Mouse (Mus musculus): ENCODE measurements around the gene Apoa1. TPM values are rescaled to one million over a fixed set of nuclear protein-coding genes. Genes with fewer than 3 reads are reported as not detected.

Gene Apoa1
- polyA plus RNA-seq, 1 experiment: not detected

- TF ChIP-seq POLR2A (IDR thresholded peaks at IDR 0.05; ENCODE audit: insufficient read depth, low read depth, low read length): no peak
- no peak for TF ChIP-seq CTCF (IDR thresholded peaks at IDR 0.05; ENCODE audit: insufficient read depth, low read depth, low read length)
- H3K27ac ChIP-seq (ENCODE audit: insufficient read depth, low read depth, low read length): no peak overlapping the region
- no peak overlapping the region for H3K4me3 ChIP-seq (ENCODE audit: insufficient read depth, low read depth, low read length)
- 92% methylated on average over 6 of the region's 6 CpGs for WGBS
- H3K4me1 ChIP-seq (ENCODE audit: control insufficient read depth, insufficient read depth, low read length): peaks cover 9% of the 10 kb centered on the region; the same call in 1 of the 2 replicates
Observed at GRCm38 (mm10) chr9:46207501-46207869, 20.9 kb upstream of the Apoa1 start.

- TF ChIP-seq POLR2A (IDR thresholded peaks at IDR 0.05; ENCODE audit: insufficient read depth, low read depth, low read length) (no peak), CTCF (IDR thresholded peaks at IDR 0.05; ENCODE audit: insufficient read depth, low read depth, low read length) (no peak)
- H3K4me3 ChIP-seq (ENCODE audit: insufficient read depth, low read depth, low read length): no peak overlapping the region
- no peak overlapping the region for H3K27ac ChIP-seq (ENCODE audit: insufficient read depth, low read depth, low read length)
- 81% methylated on average over 13 of the region's 13 CpGs for WGBS
- H3K4me1 ChIP-seq (ENCODE audit: control insufficient read depth, insufficient read depth, low read length): peaks cover 11% of the 10 kb centered on the region; the same call in 1 of the 2 replicates
Observed at GRCm38 (mm10) chr9:46208401-46208974, 19.9 kb upstream of the Apoa1 start.

DNA sequence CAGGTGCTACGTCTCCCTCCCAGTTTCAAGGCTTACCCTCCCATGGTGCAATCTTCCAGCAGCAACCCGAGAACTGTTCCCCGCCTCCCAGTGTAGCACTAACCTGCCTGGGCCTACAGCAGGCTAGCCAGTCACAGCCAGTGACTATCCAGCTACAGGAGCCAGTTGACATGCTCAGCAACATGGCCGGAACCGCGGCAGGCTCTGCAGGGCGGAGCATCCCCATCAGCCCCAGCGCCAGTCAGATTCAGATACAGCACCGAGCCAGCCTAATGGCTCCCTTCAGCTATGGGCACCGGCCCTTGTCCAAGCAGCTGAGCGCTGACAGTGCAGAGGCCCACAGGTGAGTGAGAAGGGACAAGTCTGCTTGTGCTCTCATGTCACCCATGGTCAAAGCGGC, 17.9 kb upstream of the Apoa1 start:
- H3K4me3 ChIP-seq (ENCODE audit: insufficient read depth, low read depth, low read length): no peak overlapping the region
- 91% methylated on average over 12 of the region's 12 CpGs for WGBS
- peaks cover 20% of the 10 kb centered on the region; the same call in 1 of the 2 replicates for H3K4me1 ChIP-seq (ENCODE audit: control insufficient read depth, insufficient read depth, low read length)
- TF ChIP-seq CTCF (IDR thresholded peaks at IDR 0.05; ENCODE audit: insufficient read depth, low read depth, low read length): no peak
- TF ChIP-seq POLR2A (IDR thresholded peaks at IDR 0.05; ENCODE audit: insufficient read depth, low read depth, low read length): no peak
- H3K27ac ChIP-seq (ENCODE audit: insufficient read depth, low read depth, low read length): no peak overlapping the region

GRCm38 (mm10) chr9:46214276-46214675, 14.1 kb upstream of the Apoa1 start:
- H3K4me3 ChIP-seq (ENCODE audit: insufficient read depth, low read depth, low read length): no peak overlapping the region
- 55% methylated on average over 4 of the region's 4 CpGs for WGBS
- H3K4me1 ChIP-seq (ENCODE audit: control insufficient read depth, insufficient read depth, low read length): peaks cover 12% of the 10 kb centered on the region; the same call in 1 of the 2 replicates
- TF ChIP-seq POLR2A (IDR thresholded peaks at IDR 0.05; ENCODE audit: insufficient read depth, low read depth, low read length) (no peak), CTCF (IDR thresholded peaks at IDR 0.05; ENCODE audit: insufficient read depth, low read depth, low read length) (no peak)
- H3K27ac ChIP-seq (ENCODE audit: insufficient read depth, low read depth, low read length): no peak overlapping the region

GRCm38 (mm10) chr9:46214946-46215337, 13.4 kb upstream of the Apoa1 start:
- 92% methylated on average over 10 of the region's 10 CpGs for WGBS
- Histone ChIP-seq H3K4me1 (ENCODE audit: control insufficient read depth, insufficient read depth, low read length) (peaks cover 12% of the 10 kb centered on the region; the same call in 1 of the 2 replicates), H3K27ac (ENCODE audit: insufficient read depth, low read depth, low read length) (no peak overlapping the region), H3K4me3 (ENCODE audit: insufficient read depth, low read depth, low read length) (no peak overlapping the region)
- TF ChIP-seq POLR2A (IDR thresholded peaks at IDR 0.05; ENCODE audit: insufficient read depth, low read depth, low read length) (no peak), CTCF (IDR thresholded peaks at IDR 0.05; ENCODE audit: insufficient read depth, low read depth, low read length) (no peak)

- H3K4me3 ChIP-seq (ENCODE audit: insufficient read depth, low read depth, low read length): no peak overlapping the region
- peaks cover 12% of the 10 kb centered on the region; the same call in 1 of the 2 replicates for H3K4me1 ChIP-seq (ENCODE audit: control insufficient read depth, insufficient read depth, low read length)
- no peak for TF ChIP-seq CTCF (IDR thresholded peaks at IDR 0.05; ENCODE audit: insufficient read depth, low read depth, low read length)
- no peak for TF ChIP-seq POLR2A (IDR thresholded peaks at IDR 0.05; ENCODE audit: insufficient read depth, low read depth, low read length)
- 73% methylated on average over 11 of the region's 11 CpGs for WGBS
- H3K27ac ChIP-seq (ENCODE audit: insufficient read depth, low read depth, low read length): no peak overlapping the region
Observed at GRCm38 (mm10) chr9:46215338-46216322, 12.8 kb upstream of the Apoa1 start.

GRCm38 (mm10) chr9:46216744-46217470, 11.5 kb upstream of the Apoa1 start:
- 90% methylated on average over 13 of the region's 13 CpGs for WGBS
- H3K27ac ChIP-seq (ENCODE audit: insufficient read depth, low read depth, low read length): no peak overlapping the region
- TF ChIP-seq CTCF (IDR thresholded peaks at IDR 0.05; ENCODE audit: insufficient read depth, low read depth, low read length) (no peak), POLR2A (IDR thresholded peaks at IDR 0.05; ENCODE audit: insufficient read depth, low read depth, low read length) (no peak)

DNA sequence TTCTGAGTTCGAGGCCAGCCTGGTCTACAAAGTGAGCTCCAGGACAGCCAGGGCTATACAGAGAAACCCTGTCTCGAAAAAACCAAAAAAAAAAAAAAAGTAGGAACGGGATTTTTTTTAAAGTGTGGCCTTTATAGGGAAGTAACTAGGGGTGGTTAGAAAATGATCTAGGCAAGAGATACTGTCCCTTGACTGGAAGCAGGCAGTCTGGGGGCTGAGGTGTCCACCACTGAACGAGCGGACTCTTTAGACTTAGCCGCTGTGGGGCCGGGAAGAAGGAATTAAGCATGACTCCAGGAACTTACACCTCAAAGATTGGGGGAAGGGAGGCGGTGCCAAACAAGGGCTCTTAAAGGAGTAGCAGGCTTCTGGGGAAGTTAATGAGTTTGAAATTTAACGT, 10.2 kb upstream of the Apoa1 start:
- Histone ChIP-seq H3K4me1 (ENCODE audit: control insufficient read depth, insufficient read depth, low read length) (peaks cover 11% of the 10 kb centered on the region; the same call in 1 of the 2 replicates), H3K27ac (ENCODE audit: insufficient read depth, low read depth, low read length) (no peak overlapping the region), H3K4me3 (ENCODE audit: insufficient read depth, low read depth, low read length) (no peak overlapping the region)
- WGBS: 81% methylated on average over 9 of the region's 9 CpGs
- TF ChIP-seq CTCF (IDR thresholded peaks at IDR 0.05; ENCODE audit: insufficient read depth, low read depth, low read length): no peak
- TF ChIP-seq POLR2A (IDR thresholded peaks at IDR 0.05; ENCODE audit: insufficient read depth, low read depth, low read length): no peak

More at GRCm38 (mm10) chr9:46216744-46217470, 11.5 kb upstream of the Apoa1 start:
- Histone ChIP-seq H3K4me1 (ENCODE audit: control insufficient read depth, insufficient read depth, low read length) (peaks cover 12% of the 10 kb centered on the region; the same call in 1 of the 2 replicates), H3K4me3 (ENCODE audit: insufficient read depth, low read depth, low read length) (no peak overlapping the region)

Data from olfactory bulb, adult 2 months (tissue).